Mouse (Mus musculus): ENCODE measurements around the gene Zdhhc1.

Zdhhc1 gene

DNA sequence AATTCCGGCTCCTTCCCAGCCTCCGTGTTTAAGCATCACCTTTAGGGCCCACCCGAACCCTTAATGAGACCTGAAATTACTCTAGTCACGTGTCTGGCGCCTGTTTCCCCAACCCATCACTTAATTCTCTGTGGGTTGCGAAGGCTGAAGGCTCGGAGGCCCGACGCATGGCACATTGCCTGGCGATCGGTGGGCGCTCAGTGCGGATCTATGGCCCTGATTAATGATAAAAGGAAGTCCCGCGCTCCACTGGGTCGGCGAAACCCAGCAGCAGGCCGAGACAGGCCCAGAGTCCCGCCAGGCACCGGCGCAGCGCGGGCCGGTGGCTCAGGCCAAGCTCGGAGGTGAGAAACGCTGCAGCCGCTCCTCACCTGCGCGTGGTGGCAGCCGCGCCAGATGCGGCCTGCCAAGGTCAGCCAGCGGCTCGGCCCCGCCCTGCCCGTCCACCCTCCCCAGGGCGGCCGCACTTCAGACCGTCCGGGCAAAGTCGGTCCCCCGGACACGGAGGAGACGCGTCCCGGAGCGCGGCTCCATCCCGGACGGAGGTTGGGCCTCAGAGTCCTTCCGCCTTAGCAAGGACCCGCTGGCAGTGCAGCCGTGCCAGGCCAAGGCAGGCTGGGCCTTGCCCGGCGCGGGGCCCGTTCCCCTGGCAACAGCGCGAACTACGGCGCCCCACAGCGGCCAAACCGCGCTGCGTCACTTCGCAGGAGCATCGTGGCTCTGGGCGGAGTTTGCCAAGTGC is at the start of gene Zdhhc1:
TSS of gene Zdhhc1 (minus strand) at position 464 of the 742 bp plus-strand sequence.
- DNase-seq (ENCODE audit: low spot score), result peak; percentile 74

DNA sequence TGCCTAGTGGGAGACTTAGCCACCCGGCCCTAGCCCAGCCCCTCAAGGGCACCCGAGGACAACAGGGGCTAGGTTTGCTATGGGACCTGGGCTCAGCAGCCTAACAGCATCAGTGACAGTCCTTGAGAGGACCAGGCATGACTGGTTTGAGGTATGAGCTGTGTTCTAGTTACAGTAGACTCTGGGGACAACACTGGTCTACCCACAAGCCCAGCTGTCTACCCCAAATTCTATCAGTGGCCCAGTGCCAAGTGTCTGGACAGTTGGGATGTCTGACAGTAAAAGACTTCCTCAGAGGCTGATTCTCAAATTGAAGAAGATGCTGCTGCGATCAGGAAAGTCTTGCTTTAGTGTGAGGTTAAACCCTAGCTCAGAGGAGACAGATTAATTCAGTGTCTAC is 48.5 kb upstream of the Zdhhc1 start:
- no peak for DNase-seq (ENCODE audit: low spot score)

DNA sequence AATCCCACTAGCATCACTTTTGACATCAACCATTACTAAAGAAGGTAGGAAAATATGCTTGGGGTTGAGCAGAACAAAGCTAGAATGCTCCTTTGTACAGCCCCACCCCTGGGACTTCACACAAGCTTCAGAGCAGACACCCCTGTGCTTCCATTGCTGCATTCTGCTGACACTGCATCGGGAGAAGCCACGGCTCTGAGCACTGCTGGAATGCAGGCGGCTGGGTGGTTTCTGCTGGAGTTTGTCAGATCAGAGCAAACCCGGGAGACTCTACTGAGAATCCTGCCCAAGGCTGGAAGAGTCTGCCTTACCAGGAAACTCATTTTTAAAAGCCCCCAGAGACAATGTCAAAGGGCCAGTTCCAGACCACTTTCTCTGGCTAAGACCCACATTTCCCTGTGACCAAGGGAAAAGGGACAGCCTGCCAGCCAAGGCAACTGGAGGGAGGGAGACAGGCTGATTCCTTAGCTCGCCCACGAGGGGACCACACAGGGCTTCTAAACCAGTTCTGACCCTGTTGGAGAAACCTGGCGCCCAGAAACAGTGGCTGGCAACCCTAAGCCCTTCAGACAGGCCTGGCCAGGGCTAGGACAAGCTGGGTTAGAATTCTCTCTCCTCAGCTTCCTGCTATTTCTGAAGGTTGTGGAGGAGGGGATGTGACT is 48.0 kb upstream of the Zdhhc1 start:
- DNase-seq (ENCODE audit: low spot score), result no peak

- no peak for DNase-seq (ENCODE audit: low spot score)
These were observed 47.0 kb upstream of the Zdhhc1 start for GRCm38 (mm10) chr8:105543703-105544102.

DNA sequence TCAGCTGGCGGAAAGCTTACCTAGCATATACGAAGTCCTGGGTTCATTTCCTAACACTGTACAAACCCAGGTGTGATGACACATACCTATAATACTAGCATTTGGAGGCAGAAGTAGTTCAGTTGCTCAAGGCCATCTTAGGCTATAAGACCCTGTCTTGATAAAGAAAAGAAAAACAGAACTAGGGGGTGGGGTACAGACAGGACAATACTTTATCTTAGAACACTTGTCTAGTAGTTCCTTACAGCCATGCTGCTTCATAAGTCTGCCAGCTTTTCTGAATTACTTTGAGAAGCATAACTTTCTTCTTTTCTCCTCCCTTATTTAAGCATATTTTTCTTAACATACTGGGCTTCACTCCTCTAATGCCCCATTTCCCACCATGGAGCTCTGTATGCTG is 46.1 kb upstream of the Zdhhc1 start:
- DNase-seq (ENCODE audit: low spot score), result no peak

- no peak for DNase-seq (ENCODE audit: low spot score)
These were observed 45.4 kb upstream of the Zdhhc1 start for GRCm38 (mm10) chr8:105542032-105542656.

GRCm38 (mm10) chr8:105538940-105539339 is 42.2 kb upstream of the Zdhhc1 start:
- no peak for DNase-seq (ENCODE audit: low spot score)

GRCm38 (mm10) chr8:105537011-105537677 is 40.4 kb upstream of the Zdhhc1 start:
- no peak for DNase-seq (ENCODE audit: low spot score)

GRCm38 (mm10) chr8:105536546-105536945 is 39.8 kb upstream of the Zdhhc1 start:
- no peak for DNase-seq (ENCODE audit: low spot score)

DNA sequence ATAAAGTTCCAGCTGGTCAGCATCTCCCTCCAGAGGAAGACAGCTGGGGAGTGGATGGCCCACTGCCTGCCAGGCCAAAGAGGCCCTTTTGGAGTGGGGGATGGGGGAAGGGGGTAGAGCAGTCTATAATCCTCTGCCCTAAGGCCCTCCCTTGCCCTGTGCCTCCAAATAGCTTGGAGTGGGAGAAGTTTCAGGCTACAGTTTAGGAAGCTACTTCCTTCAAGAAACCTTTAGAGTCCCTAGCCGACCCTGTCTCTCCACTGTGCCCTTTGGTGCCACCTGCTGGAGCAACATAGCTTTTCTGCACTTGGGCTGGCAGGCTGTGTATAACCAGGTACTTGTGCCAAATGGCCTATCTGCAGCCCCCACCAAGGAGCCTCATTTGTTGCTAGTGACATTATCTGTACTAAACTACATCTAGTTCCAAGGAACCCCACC is 37.2 kb upstream of the Zdhhc1 start:
- DNase-seq (ENCODE audit: low spot score), result peak; percentile 49

- no peak for DNase-seq (ENCODE audit: low spot score)
These were observed 36.7 kb upstream of the Zdhhc1 start for GRCm38 (mm10) chr8:105533439-105533838.

DNA sequence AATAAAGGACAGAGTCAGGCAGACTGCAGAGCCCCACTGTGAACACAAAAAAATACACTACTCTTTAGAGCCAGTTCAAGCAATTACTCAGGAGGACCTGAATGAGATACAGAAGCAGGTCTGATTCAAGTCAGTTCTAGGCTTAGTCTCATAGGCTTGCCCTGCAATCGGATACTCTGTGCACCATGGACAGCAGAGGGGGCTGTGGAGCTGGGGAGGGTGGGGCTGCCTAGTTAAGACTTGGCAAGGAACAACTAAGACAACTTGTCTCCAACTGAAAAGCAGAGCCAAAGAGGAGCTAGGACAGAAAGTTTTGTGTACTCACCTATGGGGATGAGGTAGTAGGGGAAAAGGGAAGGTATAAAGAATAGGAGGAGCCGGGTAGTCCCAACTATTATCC is 35.1 kb upstream of the Zdhhc1 start:
- DNase-seq (ENCODE audit: low spot score), result peak; percentile 41

- no peak for DNase-seq (ENCODE audit: low spot score)
These were observed 32.6 kb upstream of the Zdhhc1 start for GRCm38 (mm10) chr8:105529271-105529670.

DNA sequence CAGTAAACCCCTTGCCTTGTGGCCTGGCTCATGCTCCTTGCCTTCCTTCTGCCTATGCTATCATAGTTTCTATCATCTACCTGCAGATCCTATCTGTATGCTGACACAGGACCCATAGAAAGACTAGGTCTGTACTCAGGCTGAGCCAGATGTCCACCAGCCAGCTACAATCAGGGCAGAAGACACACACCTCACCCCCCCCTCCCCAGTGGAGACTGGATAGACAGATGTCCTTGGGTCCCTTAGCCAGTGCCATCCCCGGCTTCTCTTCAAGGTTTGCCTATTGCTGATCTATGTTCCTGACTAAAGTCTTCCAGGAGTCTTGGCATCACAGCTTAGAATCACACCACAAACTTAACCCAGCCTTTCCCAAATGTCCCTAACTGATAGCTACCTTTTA is 31.5 kb upstream of the Zdhhc1 start:
- DNase-seq (ENCODE audit: low spot score), result no peak

GRCm38 (mm10) chr8:105527110-105527509 is 30.4 kb upstream of the Zdhhc1 start:
- no peak for DNase-seq (ENCODE audit: low spot score)

DNA sequence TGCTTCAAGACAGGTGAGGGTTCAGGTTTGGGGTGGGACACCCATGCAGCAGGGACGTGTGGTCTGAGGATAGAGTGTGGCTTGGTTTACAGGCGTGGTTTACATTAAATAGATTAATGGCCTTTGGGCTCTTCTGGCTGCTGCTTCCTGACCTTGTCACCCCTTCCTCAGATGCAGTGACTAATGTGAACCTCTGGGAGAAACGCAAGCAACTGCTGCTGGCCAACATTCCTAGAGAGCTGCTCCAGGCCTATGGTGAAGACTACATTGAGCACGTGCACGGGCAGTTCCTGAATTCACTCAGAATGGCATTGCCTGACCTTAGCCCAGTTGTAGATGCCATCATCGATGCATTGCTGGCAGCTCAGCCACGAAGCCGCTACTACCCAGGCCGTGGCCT is 26.2 kb upstream of the Zdhhc1 start:
- no peak for DNase-seq (ENCODE audit: low spot score)

- DNase-seq (ENCODE audit: low spot score), result no peak
These were observed 25.5 kb upstream of the Zdhhc1 start for GRCm38 (mm10) chr8:105521995-105522769.

- no peak for DNase-seq (ENCODE audit: low spot score)
These were observed 24.4 kb upstream of the Zdhhc1 start for GRCm38 (mm10) chr8:105521061-105521460.

DNA sequence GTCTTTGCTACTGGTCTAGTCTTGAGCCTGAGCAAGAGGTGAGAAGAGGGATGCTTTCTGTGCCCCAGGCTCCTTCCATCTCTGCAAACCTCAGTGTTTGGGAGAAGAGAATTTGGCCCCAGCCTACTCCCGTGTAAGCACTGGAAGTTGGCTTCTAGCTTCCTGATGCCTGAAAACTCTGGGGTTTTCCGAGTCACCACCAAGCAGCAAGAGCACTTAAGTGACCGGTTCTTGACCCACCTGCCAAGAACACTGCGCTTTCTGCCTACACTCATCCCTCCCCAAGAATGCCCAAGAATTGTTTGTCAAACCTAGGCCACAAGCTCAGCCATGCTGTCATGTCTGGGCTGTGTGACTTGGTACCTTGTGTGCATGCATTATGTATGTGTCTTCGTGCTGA is 23.8 kb upstream of the Zdhhc1 start:
- DNase-seq (ENCODE audit: low spot score), result no peak

GRCm38 (mm10) chr8:105519591-105519990 is 22.9 kb upstream of the Zdhhc1 start:
- DNase-seq (ENCODE audit: low spot score), result no peak

- peak; percentile 77 for DNase-seq (ENCODE audit: low spot score)
These were observed 22.0 kb upstream of the Zdhhc1 start, which contains the start of gene Hsd11b2 for GRCm38 (mm10) chr8:105518436-105519313. Gene Hsd11b2 (plus strand): TSS chr8:105518755.

All from T-cell, adult 2 months (primary cell).